Comparison of ENCODE assay signal across 19 mouse cellular contexts in the genomic region with DNA sequence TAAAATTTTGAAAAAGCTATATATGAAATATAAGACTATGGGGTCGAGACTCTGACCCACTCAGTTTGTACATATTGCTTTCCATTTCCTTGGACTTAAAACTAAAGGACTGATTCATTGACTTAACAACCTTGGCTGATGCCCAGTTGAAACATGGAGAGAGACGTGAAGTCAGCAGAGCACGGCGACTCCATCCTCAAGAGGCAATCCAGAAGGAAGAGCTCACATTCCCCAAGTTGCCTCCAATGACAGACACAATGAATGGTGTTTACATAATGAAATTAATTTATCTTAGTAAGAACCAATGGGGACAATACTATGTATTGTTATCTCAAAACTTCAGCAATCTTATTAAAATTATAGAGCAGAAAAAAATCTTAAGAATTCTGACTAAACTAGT.
"Had no signal": no experiment of that assay in that cellular context is flagged by ENCODE, and none has a peak within 500 bp of the region (broad histone marks: within the 10 kb centered on the region; RNA-seq: fewer than 3 reads in every experiment).

No protein-coding gene starts in this region.

- ATAC-seq: lung, postnatal 0 days; midbrain, embryonic 13.5 days; midbrain, embryonic 16.5 days had no signal

- H3K36me3 ChIP-seq: lung, embryonic 15.5 days had no signal

- H3K27me3 ChIP-seq: lung, embryonic 15.5 days; midbrain, embryonic 13.5 days; neural tube, embryonic 13.5 days; neural tube, embryonic 15.5 days had no signal

- H3K4me1 ChIP-seq: midbrain, embryonic 10.5 days; midbrain, embryonic 13.5 days; neural tube, embryonic 15.5 days had no signal

- H3K4me3 ChIP-seq: lung, embryonic 15.5 days; midbrain, embryonic 10.5 days; midbrain, embryonic 13.5 days; myocyte; neural tube, embryonic 13.5 days; neural tube, embryonic 15.5 days had no signal

- H3K27ac ChIP-seq: lung, embryonic 15.5 days; midbrain, embryonic 10.5 days; midbrain, embryonic 13.5 days; neural tube, embryonic 13.5 days; neural tube, embryonic 15.5 days had no signal

- H3K9ac ChIP-seq: lung, embryonic 15.5 days; midbrain, embryonic 13.5 days; neural tube, embryonic 13.5 days; neural tube, embryonic 15.5 days had no signal

- H3K9me3 ChIP-seq: lung, embryonic 15.5 days; midbrain, embryonic 10.5 days; midbrain, embryonic 13.5 days; neural tube, embryonic 13.5 days; neural tube, embryonic 15.5 days had no signal

- DNase-seq: lung, adult 18-20 months; lung, postnatal 14 days; lung, postnatal 36 days; retina, postnatal 1 day; right cerebral cortex, adult 18-20 months; right cerebral cortex, postnatal 25 days; right cerebral cortex, postnatal 4 days; spleen, adult 18-20 months; thymus, adult 18-20 months; thymus, postnatal 14 days; thymus, postnatal 36 days had no signal

- H3K4me2 ChIP-seq: lung, embryonic 15.5 days; midbrain, embryonic 13.5 days; neural tube, embryonic 13.5 days; neural tube, embryonic 15.5 days had no signal
